Mouse (Mus musculus): ENCODE data around the gene Trex1. TPM values are rescaled to one million over a fixed set of nuclear protein-coding genes. Genes with fewer than 3 reads are reported as not detected.

The Trex1 gene
- polyA plus RNA-seq, 1 experiment from 2014 or later: 16.1 TPM

- Histone ChIP-seq H3K9me3 (ENCODE audit: control insufficient read depth) (no peaks in the 10 kb centered on the region), H3K36me3 (ENCODE audit: control insufficient read depth, insufficient read depth) (peaks cover 3% of the 10 kb centered on the region; the same call in 1 of the 2 replicates), H3K9ac (ENCODE audit: low read depth, low read length) (no peak overlapping the region), H3K27me3 (replicated peaks; ENCODE audit: control insufficient read depth, insufficient read depth, low read length) (no peaks in the 10 kb centered on the region), H3K4me2 (replicated peaks; ENCODE audit: low read depth) (0 out of 2 replicates have a peak overlapping the region, but pooled peaks have one; percentile 98), H3K27ac (ENCODE audit: low read depth, low read length) (no peak overlapping the region; the same call in 1 of the 2 replicates), H3K4me3 (ENCODE audit: low read depth, low read length) (no peak overlapping the region), H3K4me1 (replicated peaks; ENCODE audit: control insufficient read depth, insufficient read depth, low read length) (peaks cover 6% of the 10 kb centered on the region; the same call in 1 of the 2 replicates)
- no peak for TF ChIP-seq CTCF (IDR thresholded peaks at IDR 0.05; ENCODE audit: low read depth)
- ATAC-seq: no peak
- WGBS: 40% methylated on average over 6 of the region's 6 CpGs
Observed at GRCm38 (mm10) chr9:109097291-109097690, 37.8 kb upstream of the Trex1 start.

- H3K27me3 ChIP-seq (replicated peaks; ENCODE audit: control insufficient read depth, insufficient read depth, low read length): no peaks in the 10 kb centered on the region
- no peaks in the 10 kb centered on the region for H3K9me3 ChIP-seq (ENCODE audit: control insufficient read depth)
- no peak overlapping the region for H3K27ac ChIP-seq (ENCODE audit: low read depth, low read length)
- H3K36me3 ChIP-seq (ENCODE audit: control insufficient read depth, insufficient read depth): peaks cover 5% of the 10 kb centered on the region
- H3K4me1 ChIP-seq (replicated peaks; ENCODE audit: control insufficient read depth, insufficient read depth, low read length): peaks cover 6% of the 10 kb centered on the region; the same call in 1 of the 2 replicates
- H3K9ac ChIP-seq (ENCODE audit: low read depth, low read length): no peak overlapping the region
- WGBS: 43% methylated on average over 6 of the region's 6 CpGs
- no peak for ATAC-seq
- TF ChIP-seq CTCF (IDR thresholded peaks at IDR 0.05; ENCODE audit: low read depth): no peak
- no peak overlapping the region for H3K4me3 ChIP-seq (ENCODE audit: low read depth, low read length)
- peak overlapping the region; percentile 98 for H3K4me2 ChIP-seq (replicated peaks; ENCODE audit: low read depth)
Observed at GRCm38 (mm10) chr9:109096856-109097255, 37.3 kb upstream of the Trex1 start.

GRCm38 (mm10) chr9:109096251-109096661, 36.7 kb upstream of the Trex1 start:
- Histone ChIP-seq H3K4me1 (replicated peaks; ENCODE audit: control insufficient read depth, insufficient read depth, low read length) (peaks cover 6% of the 10 kb centered on the region; the same call in 1 of the 2 replicates), H3K27ac (ENCODE audit: low read depth, low read length) (no peak overlapping the region), H3K4me3 (ENCODE audit: low read depth, low read length) (peak overlapping the region; percentile 75), H3K9ac (ENCODE audit: low read depth, low read length) (0 out of 2 replicates have a peak overlapping the region, but pooled peaks have one; percentile 17), H3K27me3 (replicated peaks; ENCODE audit: control insufficient read depth, insufficient read depth, low read length) (no peaks in the 10 kb centered on the region), H3K4me2 (replicated peaks; ENCODE audit: low read depth) (peak overlapping the region; percentile 98), H3K9me3 (ENCODE audit: control insufficient read depth) (no peaks in the 10 kb centered on the region), H3K36me3 (ENCODE audit: control insufficient read depth, insufficient read depth) (peaks cover 11% of the 10 kb centered on the region)
- ATAC-seq: no peak
- TF ChIP-seq CTCF (IDR thresholded peaks at IDR 0.05; ENCODE audit: low read depth): no peak
- 39% methylated on average over 9 of the region's 9 CpGs for WGBS

- Histone ChIP-seq H3K27me3 (replicated peaks; ENCODE audit: control insufficient read depth, insufficient read depth, low read length) (no peaks in the 10 kb centered on the region), H3K9ac (ENCODE audit: low read depth, low read length) (peak within 1 kb of the TSS; percentile 75), H3K4me2 (replicated peaks; ENCODE audit: low read depth) (peak within 1 kb of the TSS; percentile 98), H3K27ac (ENCODE audit: low read depth, low read length) (peak within 1 kb of the TSS; percentile 77), H3K9me3 (ENCODE audit: control insufficient read depth) (no peaks in the 10 kb centered on the region), H3K4me1 (replicated peaks; ENCODE audit: control insufficient read depth, insufficient read depth, low read length) (peaks cover 6% of the 10 kb centered on the region; the same call in 1 of the 2 replicates), H3K36me3 (ENCODE audit: control insufficient read depth, insufficient read depth) (peaks cover 9% of the 10 kb centered on the region), H3K4me3 (ENCODE audit: low read depth, low read length) (peak within 1 kb of the TSS; percentile 75)
- no peak for TF ChIP-seq CTCF (IDR thresholded peaks at IDR 0.05; ENCODE audit: low read depth)
- ATAC-seq: peak; percentile 67
- under 1% methylated on average over 89 of the region's 102 CpGs for WGBS
Observed at GRCm38 (mm10) chr9:109095137-109095982, 35.8 kb upstream of the Trex1 start, which contains the start of gene Plxnb1. Gene Plxnb1 (plus strand): TSS chr9:109095389.

GRCm38 (mm10) chr9:109094553-109095136, 35.1 kb upstream of the Trex1 start:
- H3K4me1 ChIP-seq (replicated peaks; ENCODE audit: control insufficient read depth, insufficient read depth, low read length): peaks cover 6% of the 10 kb centered on the region; the same call in 1 of the 2 replicates
- no peaks in the 10 kb centered on the region for H3K9me3 ChIP-seq (ENCODE audit: control insufficient read depth)
- H3K27me3 ChIP-seq (replicated peaks; ENCODE audit: control insufficient read depth, insufficient read depth, low read length): no peaks in the 10 kb centered on the region
- peak overlapping the region; percentile 77 for H3K27ac ChIP-seq (ENCODE audit: low read depth, low read length)
- peaks cover 14% of the 10 kb centered on the region for H3K36me3 ChIP-seq (ENCODE audit: control insufficient read depth, insufficient read depth)
- H3K4me3 ChIP-seq (ENCODE audit: low read depth, low read length): peak overlapping the region; percentile 75
- peak overlapping the region; percentile 98 for H3K4me2 ChIP-seq (replicated peaks; ENCODE audit: low read depth)
- peak overlapping the region; percentile 75 for H3K9ac ChIP-seq (ENCODE audit: low read depth, low read length)
- 2% methylated on average over 21 of the region's 21 CpGs for WGBS
- ATAC-seq: peak; percentile 71
- TF ChIP-seq CTCF (IDR thresholded peaks at IDR 0.05; ENCODE audit: low read depth): no peak

Measured in intestine, postnatal 0 days (tissue).